Mouse (Mus musculus) R1 (cell line): ENCODE data around the gene Cnnm2.

Source experiments
- DNase-seq: peaks from one replicate; pipeline ENCODE4 v3.0.0-alpha.2; 2018; ENCODE audit warnings: low read depth, low spot score

Gene Cnnm2

DNA sequence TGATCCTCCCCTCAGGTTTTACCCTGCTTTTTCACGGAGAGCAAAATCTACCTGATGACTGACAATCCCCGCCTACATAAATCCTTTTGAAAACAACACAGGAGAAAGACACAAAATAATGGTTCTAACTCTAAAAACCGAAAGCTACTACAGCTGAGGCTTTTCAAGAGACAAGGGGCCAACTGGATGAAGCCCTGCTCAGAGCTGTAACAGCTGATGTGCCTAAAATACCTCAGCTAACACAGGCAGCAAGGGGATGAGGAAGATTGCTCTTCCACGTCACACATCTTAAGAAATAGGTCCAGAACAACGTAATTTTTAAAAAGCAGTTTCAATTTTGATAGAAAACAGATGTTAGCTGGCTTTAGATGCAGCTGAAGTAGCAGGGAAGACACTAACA is 165.6 kb downstream of the Cnnm2 start:
- no peak for DNase-seq

- no peak for DNase-seq
Measured at GRCm38 (mm10) chr19:46928136-46928535, 166.7 kb downstream of the Cnnm2 start.

GRCm38 (mm10) chr19:46929044-46929587 is 167.7 kb downstream of the Cnnm2 start:
- DNase-seq = no peak
